Mouse (Mus musculus): ENCODE measurements around the gene Ntn3. TPM values are rescaled to one million over a fixed set of nuclear protein-coding genes. Genes with fewer than 3 reads are reported as not detected.

The Ntn3 gene
- polyA plus RNA-seq, 1 experiment: 4.1 TPM

- no peak overlapping the region for H3K4me3 ChIP-seq (ENCODE audit: insufficient read depth, low read length)
- H3K27ac ChIP-seq (ENCODE audit: insufficient read depth, low read length): no peak overlapping the region
- H3K4me1 ChIP-seq (ENCODE audit: control insufficient read depth, insufficient read depth, low read length): no peaks in the 10 kb centered on the region
- TF ChIP-seq POLR2A (IDR thresholded peaks at IDR 0.05; ENCODE audit: low read depth, low read length) (no peak), CTCF (IDR thresholded peaks at IDR 0.05; ENCODE audit: borderline replicate concordance, insufficient read depth, low read length) (no peak)
Measured at GRCm38 (mm10) chr17:24193769-24194168, 15.6 kb downstream of the Ntn3 start.

GRCm38 (mm10) chr17:24193268-24193667 is 16.1 kb downstream of the Ntn3 start:
- no peak overlapping the region for H3K4me3 ChIP-seq (ENCODE audit: insufficient read depth, low read length)
- no peak for TF ChIP-seq POLR2A (IDR thresholded peaks at IDR 0.05; ENCODE audit: low read depth, low read length)
- TF ChIP-seq CTCF (IDR thresholded peaks at IDR 0.05; ENCODE audit: borderline replicate concordance, insufficient read depth, low read length): no peak
- H3K4me1 ChIP-seq (ENCODE audit: control insufficient read depth, insufficient read depth, low read length): no peaks in the 10 kb centered on the region
- no peak overlapping the region for H3K27ac ChIP-seq (ENCODE audit: insufficient read depth, low read length)

- no peak for TF ChIP-seq CTCF (IDR thresholded peaks at IDR 0.05; ENCODE audit: borderline replicate concordance, insufficient read depth, low read length)
- TF ChIP-seq POLR2A (IDR thresholded peaks at IDR 0.05; ENCODE audit: low read depth, low read length): no peak
- Histone ChIP-seq H3K4me1 (ENCODE audit: control insufficient read depth, insufficient read depth, low read length) (no peaks in the 10 kb centered on the region), H3K27ac (ENCODE audit: insufficient read depth, low read length) (no peak overlapping the region), H3K4me3 (ENCODE audit: insufficient read depth, low read length) (no peak overlapping the region)
Measured at GRCm38 (mm10) chr17:24192848-24193247, 16.5 kb downstream of the Ntn3 start.

- H3K4me3 ChIP-seq (ENCODE audit: insufficient read depth, low read length): no peak overlapping the region
- no peak overlapping the region for H3K27ac ChIP-seq (ENCODE audit: insufficient read depth, low read length)
- no peak for TF ChIP-seq CTCF (IDR thresholded peaks at IDR 0.05; ENCODE audit: borderline replicate concordance, insufficient read depth, low read length)
- no peak for TF ChIP-seq POLR2A (IDR thresholded peaks at IDR 0.05; ENCODE audit: low read depth, low read length)
- H3K4me1 ChIP-seq (ENCODE audit: control insufficient read depth, insufficient read depth, low read length): no peaks in the 10 kb centered on the region
Measured at GRCm38 (mm10) chr17:24191481-24191880, 17.9 kb downstream of the Ntn3 start.

- Histone ChIP-seq H3K4me3 (ENCODE audit: insufficient read depth, low read length) (no peak overlapping the region), H3K4me1 (ENCODE audit: control insufficient read depth, insufficient read depth, low read length) (no peaks in the 10 kb centered on the region), H3K27ac (ENCODE audit: insufficient read depth, low read length) (no peak overlapping the region)
- TF ChIP-seq POLR2A (IDR thresholded peaks at IDR 0.05; ENCODE audit: low read depth, low read length) (no peak), CTCF (IDR thresholded peaks at IDR 0.05; ENCODE audit: borderline replicate concordance, insufficient read depth, low read length) (no peak)
Measured at GRCm38 (mm10) chr17:24190934-24191333, 18.4 kb downstream of the Ntn3 start.

- no peaks in the 10 kb centered on the region for H3K4me1 ChIP-seq (ENCODE audit: control insufficient read depth, insufficient read depth, low read length)
- H3K27ac ChIP-seq (ENCODE audit: insufficient read depth, low read length): no peak overlapping the region
- no peak overlapping the region for H3K4me3 ChIP-seq (ENCODE audit: insufficient read depth, low read length)
- no peak for TF ChIP-seq POLR2A (IDR thresholded peaks at IDR 0.05; ENCODE audit: low read depth, low read length)
- TF ChIP-seq CTCF (IDR thresholded peaks at IDR 0.05; ENCODE audit: borderline replicate concordance, insufficient read depth, low read length): no peak
Measured at GRCm38 (mm10) chr17:24174259-24174658, 35.1 kb downstream of the Ntn3 start.

GRCm38 (mm10) chr17:24173423-24173822 is 35.9 kb downstream of the Ntn3 start:
- Histone ChIP-seq H3K4me1 (ENCODE audit: control insufficient read depth, insufficient read depth, low read length) (no peaks in the 10 kb centered on the region), H3K4me3 (ENCODE audit: insufficient read depth, low read length) (no peak overlapping the region), H3K27ac (ENCODE audit: insufficient read depth, low read length) (no peak overlapping the region)
- peak; percentile 66; the same call in 1 of the 2 replicates for TF ChIP-seq CTCF (IDR thresholded peaks at IDR 0.05; ENCODE audit: borderline replicate concordance, insufficient read depth, low read length)
- no peak for TF ChIP-seq POLR2A (IDR thresholded peaks at IDR 0.05; ENCODE audit: low read depth, low read length)

- no peak for TF ChIP-seq CTCF (IDR thresholded peaks at IDR 0.05; ENCODE audit: borderline replicate concordance, insufficient read depth, low read length)
- no peak for TF ChIP-seq POLR2A (IDR thresholded peaks at IDR 0.05; ENCODE audit: low read depth, low read length)
- Histone ChIP-seq H3K4me3 (ENCODE audit: insufficient read depth, low read length) (no peak overlapping the region), H3K4me1 (ENCODE audit: control insufficient read depth, insufficient read depth, low read length) (0 out of 2 replicates have a peak, but pooled peaks cover 3% of the 10 kb centered on the region), H3K27ac (ENCODE audit: insufficient read depth, low read length) (no peak overlapping the region)
Measured at GRCm38 (mm10) chr17:24171738-24172137, 37.6 kb downstream of the Ntn3 start.

GRCm38 (mm10) chr17:24170729-24171128 is 38.6 kb downstream of the Ntn3 start:
- no peak overlapping the region for H3K27ac ChIP-seq (ENCODE audit: insufficient read depth, low read length)
- TF ChIP-seq CTCF (IDR thresholded peaks at IDR 0.05; ENCODE audit: borderline replicate concordance, insufficient read depth, low read length) (no peak), POLR2A (IDR thresholded peaks at IDR 0.05; ENCODE audit: low read depth, low read length) (no peak)
- H3K4me3 ChIP-seq (ENCODE audit: insufficient read depth, low read length): no peak overlapping the region
- peaks cover 3% of the 10 kb centered on the region; the same call in 1 of the 2 replicates for H3K4me1 ChIP-seq (ENCODE audit: control insufficient read depth, insufficient read depth, low read length)

- TF ChIP-seq POLR2A (IDR thresholded peaks at IDR 0.05; ENCODE audit: low read depth, low read length) (no peak), CTCF (IDR thresholded peaks at IDR 0.05; ENCODE audit: borderline replicate concordance, insufficient read depth, low read length) (no peak)
- Histone ChIP-seq H3K4me3 (ENCODE audit: insufficient read depth, low read length) (peak overlapping the region; percentile 78), H3K27ac (ENCODE audit: insufficient read depth, low read length) (no peak overlapping the region), H3K4me1 (ENCODE audit: control insufficient read depth, insufficient read depth, low read length) (peaks cover 6% of the 10 kb centered on the region)
Measured at GRCm38 (mm10) chr17:24170125-24170524, 39.2 kb downstream of the Ntn3 start.
